Mouse (Mus musculus): ENCODE results near the gene Rab26.

- no peak for TF ChIP-seq POLR2A (IDR thresholded peaks at IDR 0.05; ENCODE audit: insufficient read depth, low read depth, low read length)
- peak; percentile 90 for TF ChIP-seq CTCF (IDR thresholded peaks at IDR 0.05)
These were observed 5.0 kb downstream of the Rab26 start for GRCm38 (mm10) chr17:24529007-24529451.
